Mouse (Mus musculus) lung, postnatal 0 days (tissue): ENCODE data around the gene Limk1. TPM values are rescaled to one million over a fixed set of nuclear protein-coding genes. Genes with fewer than 3 reads are reported as not detected.

Experiments
- ATAC-seq: fragments of 200-750 bp; cut with Nextera tagmentation; 2 replicates; pipeline ENCODE4 v1.8.0; 2017; ENCODE audit warnings: moderate library complexity
- DNase-seq: peaks from one replicate; pipeline ENCODE4 v3.0.0-alpha.2; 2016; ENCODE audit warnings: low spot score
- H3K27ac ChIP-seq: fragments of 300-500 bp; sonication (generic); 2 replicates; pipeline ENCODE4 v1.5.1; 2014; ENCODE audit warnings: antibody characterized with exemption, mild to moderate bottlenecking, low read length, mixed read lengths
- H3K27me3 ChIP-seq: fragments of 300-500 bp; sonication (generic); replicated peaks from 2 replicates; pipeline ENCODE4 v1.6.1; 2014; ENCODE audit warnings: low read length, mixed read lengths; ENCODE audit not compliant: insufficient read depth
- H3K36me3 ChIP-seq: fragments of 300-500 bp; sonication (generic); 2 replicates; pipeline ENCODE4 v1.6.1; 2014; ENCODE audit warnings: low read length, mixed read lengths; ENCODE audit not compliant: insufficient read depth
- H3K4me1 ChIP-seq: fragments of 300-500 bp; sonication (generic); 2 replicates; pipeline ENCODE4 v1.6.1; 2014; ENCODE audit warnings: antibody characterized with exemption, low read depth, low read length, mixed read lengths; ENCODE audit not compliant: insufficient read depth
- H3K4me2 ChIP-seq: fragments of 300-500 bp; sonication (generic); replicated peaks from 2 replicates; pipeline ENCODE4 v1.6.1; 2014; ENCODE audit warnings: low read depth, mild to moderate bottlenecking, low read length, moderate library complexity, mixed read lengths
- H3K4me3 ChIP-seq: fragments of 300-500 bp; sonication (generic); 2 replicates; pipeline ENCODE4 v1.5.1; 2014; ENCODE audit warnings: low read depth, low read length
- H3K9ac ChIP-seq: fragments of 300-500 bp; sonication (generic); replicated peaks from 2 replicates; pipeline ENCODE4 v1.6.1; 2014; ENCODE audit warnings: low read depth, mild to moderate bottlenecking
- H3K9me3 ChIP-seq: fragments of 300-500 bp; sonication (generic); 2 replicates; pipeline ENCODE4 v1.6.1; 2016; ENCODE audit warnings: low read length, mixed read lengths
- CTCF ChIP-seq: IDR thresholded peaks from 2 replicates; pipeline ENCODE4 v1.5.1; 2016; ENCODE audit warnings: antibody characterized with exemption, mild to moderate bottlenecking
- EP300 ChIP-seq: IDR thresholded peaks from 2 replicates; pipeline ENCODE4 v1.6.1; 2016; ENCODE audit warnings: antibody characterized with exemption, mild to moderate bottlenecking, control low read depth
- polyA plus RNA-seq: library from polyadenylated mRNA; unstranded; fragments of >200 nt; fragmentation: Nextera tagmentation; extraction: Ambion mirVana; gene quantifications from 2 replicates; pipeline ENCODE4 v1.2.1, GENCODE M21; 2015

Gene Limk1
- polyA plus RNA-seq, 1 experiment from 2014 or later, result 10.2 TPM

- Histone ChIP-seq H3K27ac (no peak overlapping the region), H3K4me1 (no peaks in the 10 kb centered on the region), H3K9me3 (no peaks in the 10 kb centered on the region), H3K27me3 (no peaks in the 10 kb centered on the region), H3K9ac (no peak overlapping the region), H3K4me2 (no peak overlapping the region), H3K4me3 (no peak overlapping the region), H3K36me3 (no peaks in the 10 kb centered on the region)
- ATAC-seq (no peak), DNase-seq (no peak)
- TF ChIP-seq EP300 (no peak), CTCF (peak; percentile 30)
These were observed 82.1 kb downstream of the Limk1 start for GRCm38 (mm10) chr5:134606314-134606713.

Other genes with a start within 250 kb of the Limk1 start
- gene Gtf2ird1, start 231.9 kb downstream of the Limk1 start, polyA plus RNA-seq, result 31.9 and 36.1 TPM in 2 replicates
- 3.0 and 4.1 TPM in 2 replicates for gene Clip2, start 136.2 kb downstream of the Limk1 start, polyA plus RNA-seq
- 0.24 and 0.67 TPM in 2 replicates for gene Syna, start 128.4 kb downstream of the Limk1 start, polyA plus RNA-seq
- gene Rfc2, start 107.2 kb downstream of the Limk1 start, polyA plus RNA-seq, result 84.4 and 95.9 TPM in 2 replicates
- 3.0 and 3.2 TPM in 2 replicates for gene Lat2, start 73.6 kb downstream of the Limk1 start, polyA plus RNA-seq
- 403 and 485 TPM in 2 replicates for gene Eif4h, start 49.1 kb downstream of the Limk1 start, polyA plus RNA-seq
- gene Eln, start 58.7 kb upstream of the Limk1 start, polyA plus RNA-seq, result 1,769 and 1,865 TPM in 2 replicates
- not detected in 2 replicates for gene Tmem270, start 218.1 kb upstream of the Limk1 start, polyA plus RNA-seq
- 1.2 and 1.6 TPM in 2 replicates for gene Cldn13, start 226.9 kb upstream of the Limk1 start, polyA plus RNA-seq
- 33.7 and 35.5 TPM in 2 replicates for gene Mettl27, start 243.8 kb upstream of the Limk1 start, polyA plus RNA-seq